Mouse (Mus musculus): ENCODE data around the gene Obp2a. TPM values are rescaled to one million over a fixed set of nuclear protein-coding genes. Genes with fewer than 3 reads are reported as not detected.
A peak's percentile ranks its signal among the peaks of the same experiment; 100 is the strongest.
"Not testable (repeated sequence)": the region's sequence is repeated elsewhere in the genome, so short reads cannot be mapped to it uniquely, and the experiment has no call there.

The Obp2a gene
- polyA plus RNA-seq, 1 experiment from 2014 or later: not detected

DNA sequence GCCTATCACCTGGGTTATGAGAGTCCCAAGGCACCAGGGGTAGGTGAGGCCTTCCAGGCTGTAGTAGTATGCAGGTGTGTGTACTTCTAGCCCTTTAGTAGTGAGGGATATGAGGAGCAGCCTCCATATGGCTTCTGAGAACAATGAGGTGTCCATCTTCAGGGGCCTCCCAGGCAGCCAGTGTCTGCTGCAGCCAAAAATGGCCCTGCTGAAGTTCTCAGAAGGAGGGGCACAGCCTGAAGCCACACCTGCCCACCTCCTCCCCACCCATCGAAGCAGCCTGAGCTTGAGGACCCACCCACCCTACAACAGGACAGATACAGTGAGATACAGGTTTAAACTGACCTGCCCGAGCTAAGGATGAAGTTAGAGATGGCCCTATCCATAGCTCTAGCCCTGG, 17.4 kb upstream of the Obp2a start, which contains the start of gene Lcn10:
Lcn10 (plus strand) TSS at position 301 of the 400 bp plus-strand sequence.
- Histone ChIP-seq H3K4me1 (no peaks in the 10 kb centered on the region), H3K27ac (no peak within 1 kb of the TSS), H3K9me3 (no peaks in the 10 kb centered on the region), H3K36me3 (replicated peaks) (no peaks in the 10 kb centered on the region), H3K27me3 (ENCODE audit: poor library complexity, severe bottlenecking) (no peaks in the 10 kb centered on the region), H3K4me3 (no peak within 1 kb of the TSS)
- DNase-seq (ENCODE audit: extremely low spot score, low spot score): no peak
- 82% methylated on average over 2 of the region's 2 CpGs for WGBS

DNA sequence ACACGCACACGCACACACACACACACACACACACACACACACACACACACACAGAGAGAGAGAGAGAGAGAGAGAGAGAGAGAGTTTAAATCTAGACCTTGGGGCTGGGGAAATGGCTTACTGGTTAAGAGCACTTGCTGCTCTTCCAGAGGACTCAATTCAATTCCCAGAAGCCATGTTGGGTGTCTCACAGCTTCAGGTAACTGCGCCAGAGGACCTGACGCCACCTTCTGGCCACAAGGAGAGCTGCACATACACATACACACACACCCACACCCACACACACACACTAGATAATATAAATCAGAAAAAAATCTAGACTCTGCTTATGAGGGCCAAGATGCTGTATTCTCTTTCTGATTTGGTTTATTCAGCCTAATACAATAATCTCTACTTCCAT, 12.9 kb upstream of the Obp2a start:
- whole genome bisulfite sequencing: 73% methylated on average over 4 of the region's 4 CpGs
- H3K9me3 ChIP-seq: no peaks in the 10 kb centered on the region
- no peak overlapping the region for H3K4me3 ChIP-seq
- DNase-seq (ENCODE audit: extremely low spot score, low spot score): no peak
- no peaks in the 10 kb centered on the region for H3K4me1 ChIP-seq
- H3K27me3 ChIP-seq (ENCODE audit: poor library complexity, severe bottlenecking): no peaks in the 10 kb centered on the region
- no peaks in the 10 kb centered on the region for H3K36me3 ChIP-seq (replicated peaks)
- no peak overlapping the region for H3K27ac ChIP-seq

DNA sequence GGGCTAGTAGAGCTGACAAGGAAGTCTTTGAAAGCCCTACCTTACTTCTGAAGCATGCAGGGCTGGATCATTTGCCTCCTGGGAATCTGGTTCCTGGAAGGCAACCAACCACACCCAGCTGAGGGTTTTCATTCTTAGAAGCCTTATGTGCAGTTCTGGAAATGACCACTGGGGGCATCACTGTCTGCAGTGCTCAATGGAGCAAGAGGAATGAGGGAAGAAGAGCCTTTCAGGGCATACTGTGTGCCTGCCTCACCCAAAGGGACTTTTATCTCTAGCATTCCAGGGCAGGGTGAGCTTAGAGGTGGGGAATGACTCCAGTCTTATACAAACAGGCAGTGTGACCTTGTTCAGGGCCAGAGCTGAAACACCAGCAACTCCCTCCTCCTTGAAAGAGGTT, 5.2 kb upstream of the Obp2a start:
- no peaks in the 10 kb centered on the region for H3K36me3 ChIP-seq (replicated peaks)
- no peaks in the 10 kb centered on the region for H3K4me1 ChIP-seq
- no peak overlapping the region for H3K4me3 ChIP-seq
- peak; percentile 63 for DNase-seq (ENCODE audit: extremely low spot score, low spot score)
- H3K27ac ChIP-seq: no peak overlapping the region
- no peaks in the 10 kb centered on the region for H3K27me3 ChIP-seq (ENCODE audit: poor library complexity, severe bottlenecking)
- no peaks in the 10 kb centered on the region for H3K9me3 ChIP-seq

DNA sequence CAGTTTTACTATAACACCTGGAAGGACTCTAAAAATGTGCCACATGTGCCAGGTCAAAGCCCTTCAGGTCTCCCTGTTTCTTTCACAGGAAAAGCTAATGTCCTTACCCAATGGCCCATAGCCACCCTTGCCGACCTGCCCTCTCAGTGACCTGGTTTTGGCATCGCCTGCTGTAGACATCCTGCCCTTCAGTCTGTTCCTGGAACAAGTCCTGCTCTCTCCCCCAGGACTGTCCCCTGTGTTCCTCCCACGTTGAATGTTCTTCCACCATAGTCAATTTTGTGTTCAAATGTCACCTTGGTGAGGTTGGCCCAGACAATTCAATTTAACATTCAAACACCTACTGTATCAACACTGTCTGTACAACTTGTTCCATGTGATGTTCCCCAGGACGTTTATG, 2.9 kb upstream of the Obp2a start:
- no peaks in the 10 kb centered on the region for H3K27me3 ChIP-seq (ENCODE audit: poor library complexity, severe bottlenecking)
- no peaks in the 10 kb centered on the region for H3K9me3 ChIP-seq
- no peaks in the 10 kb centered on the region for H3K36me3 ChIP-seq (replicated peaks)
- DNase-seq (ENCODE audit: extremely low spot score, low spot score): no peak
- no peaks in the 10 kb centered on the region for H3K4me1 ChIP-seq
- H3K4me3 ChIP-seq: no peak overlapping the region
- 73% methylated on average over 4 of the region's 4 CpGs for WGBS
- no peak overlapping the region for H3K27ac ChIP-seq

DNA sequence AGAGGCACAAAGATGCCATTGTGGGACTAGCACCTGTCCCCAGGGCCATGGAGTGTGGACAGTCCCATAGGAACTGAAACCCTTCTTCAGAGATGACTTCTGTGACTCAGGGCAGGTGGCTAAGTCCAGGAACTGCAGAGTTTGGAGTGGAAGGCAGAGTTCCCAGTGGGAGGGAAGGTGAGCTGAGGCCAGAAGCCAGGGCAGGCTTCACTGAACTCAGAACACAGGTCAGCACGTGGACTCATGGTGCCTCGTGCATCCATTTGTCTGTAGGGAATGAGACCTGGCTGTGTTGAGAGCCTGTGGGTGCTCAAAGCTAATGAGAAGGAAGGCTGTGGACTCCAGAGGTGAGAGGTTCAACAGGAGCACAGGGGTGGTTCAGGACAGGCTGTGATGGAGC, 1.1 kb upstream of the Obp2a start:
- Histone ChIP-seq H3K4me3 (no peak overlapping the region), H3K27ac (no peak overlapping the region), H3K27me3 (ENCODE audit: poor library complexity, severe bottlenecking) (no peaks in the 10 kb centered on the region), H3K36me3 (replicated peaks) (no peaks in the 10 kb centered on the region), H3K4me1 (no peaks in the 10 kb centered on the region), H3K9me3 (no peaks in the 10 kb centered on the region)
- DNase-seq (ENCODE audit: extremely low spot score, low spot score): no peak
- WGBS: 84% methylated on average over 2 of the region's 2 CpGs

DNA sequence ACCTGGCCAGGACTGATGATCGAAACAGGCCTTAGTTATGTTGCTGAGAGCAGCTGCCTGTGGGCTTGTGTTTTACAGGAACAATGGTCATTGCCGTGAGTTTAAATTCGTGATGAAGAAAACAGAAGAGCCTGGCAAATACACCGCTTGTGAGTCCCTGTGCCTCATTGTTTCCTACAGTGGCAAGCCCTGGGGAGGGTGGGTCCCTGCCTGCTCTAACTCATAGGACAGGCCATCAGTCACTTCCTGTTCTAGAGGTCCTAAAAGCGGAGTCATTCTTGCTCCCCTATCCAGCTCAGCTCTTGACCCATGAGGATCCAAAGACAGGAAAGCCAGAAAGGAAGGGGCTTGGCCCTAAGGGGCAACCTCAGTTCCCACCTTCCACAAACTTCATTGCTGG, 1.2 kb downstream of the Obp2a start:
- no peaks in the 10 kb centered on the region for H3K36me3 ChIP-seq (replicated peaks)
- no peak overlapping the region for H3K4me3 ChIP-seq
- no peak for DNase-seq (ENCODE audit: extremely low spot score, low spot score)
- WGBS: 88% methylated on average over 5 of the region's 5 CpGs
- no peaks in the 10 kb centered on the region for H3K4me1 ChIP-seq
- H3K9me3 ChIP-seq: no peaks in the 10 kb centered on the region
- no peak overlapping the region for H3K27ac ChIP-seq
- no peaks in the 10 kb centered on the region for H3K27me3 ChIP-seq (ENCODE audit: poor library complexity, severe bottlenecking)

DNA sequence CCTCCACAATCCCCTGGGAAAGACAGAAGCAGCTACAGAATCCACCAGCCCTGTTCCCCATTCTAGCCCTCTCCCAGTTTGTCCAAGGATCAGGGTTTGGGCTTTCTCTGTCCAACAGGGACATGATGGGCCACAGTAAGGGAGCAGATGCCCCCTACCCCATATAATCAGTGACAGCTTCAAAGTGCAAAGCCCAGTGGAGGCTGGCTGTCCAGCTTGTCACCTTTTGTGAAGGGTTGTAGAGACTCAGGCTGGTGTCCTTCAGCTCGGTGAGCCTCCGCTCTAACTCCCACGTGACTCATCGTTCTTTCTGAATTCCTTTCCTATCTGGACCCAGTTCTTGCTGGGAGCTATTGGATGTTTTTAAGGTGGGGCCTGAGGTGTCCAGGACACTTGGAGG, 3.9 kb downstream of the Obp2a start:
- no peak overlapping the region for H3K4me3 ChIP-seq
- H3K36me3 ChIP-seq (replicated peaks): peaks cover 4% of the 10 kb centered on the region
- DNase-seq (ENCODE audit: extremely low spot score, low spot score): no peak
- H3K9me3 ChIP-seq: no peaks in the 10 kb centered on the region
- WGBS: 84% methylated on average over 4 of the region's 4 CpGs
- H3K27ac ChIP-seq: no peak overlapping the region
- no peaks in the 10 kb centered on the region for H3K27me3 ChIP-seq (ENCODE audit: poor library complexity, severe bottlenecking)
- H3K4me1 ChIP-seq: peaks cover 26% of the 10 kb centered on the region

DNA sequence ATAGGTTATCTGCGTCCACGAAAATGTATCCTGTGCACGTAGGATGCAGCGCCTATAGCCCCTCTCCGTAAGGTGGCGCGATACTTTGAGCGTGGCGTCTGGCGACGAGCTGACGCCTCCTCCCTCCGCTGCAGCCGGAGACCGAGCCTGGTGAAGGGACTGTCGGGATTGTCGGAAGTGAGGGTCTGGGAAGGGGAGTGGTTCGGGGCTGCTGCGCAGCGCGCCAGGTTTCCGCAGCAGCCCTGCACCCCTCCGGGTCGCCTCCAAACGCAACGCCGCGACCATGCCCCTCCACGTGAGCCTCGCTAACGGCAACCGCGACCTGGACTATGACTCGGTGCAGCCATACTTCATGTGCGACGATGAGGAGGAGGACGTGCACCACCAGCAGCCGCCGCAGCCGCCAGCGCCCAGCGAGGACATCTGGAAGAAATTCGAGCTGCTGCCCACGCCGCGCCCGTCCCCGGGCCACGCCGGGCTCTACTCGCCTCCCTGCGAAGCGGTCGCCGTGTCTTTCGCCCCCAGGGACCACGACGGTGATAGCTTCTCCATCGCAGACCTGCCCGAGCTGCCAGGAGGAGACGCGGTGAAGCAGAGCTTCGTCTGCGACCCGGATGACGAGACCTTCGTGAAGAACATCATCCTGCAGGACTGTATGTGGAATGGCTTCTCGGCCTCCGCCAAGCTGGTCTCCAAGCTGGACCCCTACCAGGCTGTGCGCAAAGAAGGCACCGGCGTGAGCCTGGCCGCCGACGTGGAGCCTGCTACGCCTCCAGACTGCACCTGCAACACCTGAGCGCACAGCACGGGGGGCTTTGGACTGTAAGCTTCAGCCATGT, 7.0 kb downstream of the Obp2a start, which contains the start of gene Bmyc:
Bmyc (plus strand) TSS at position 97 of the 839 bp plus-strand sequence.
- WGBS: under 1% methylated on average over 78 of the region's 78 CpGs
- Histone ChIP-seq H3K4me1 (peaks cover 38% of the 10 kb centered on the region), H3K36me3 (replicated peaks) (peaks cover 6% of the 10 kb centered on the region), H3K9me3 (no peaks in the 10 kb centered on the region), H3K27me3 (ENCODE audit: poor library complexity, severe bottlenecking) (no peaks in the 10 kb centered on the region), H3K27ac (peak within 1 kb of the TSS; percentile 88), H3K4me3 (peak within 1 kb of the TSS; percentile 74)
- peak; percentile 81 for DNase-seq (ENCODE audit: extremely low spot score, low spot score)

DNA sequence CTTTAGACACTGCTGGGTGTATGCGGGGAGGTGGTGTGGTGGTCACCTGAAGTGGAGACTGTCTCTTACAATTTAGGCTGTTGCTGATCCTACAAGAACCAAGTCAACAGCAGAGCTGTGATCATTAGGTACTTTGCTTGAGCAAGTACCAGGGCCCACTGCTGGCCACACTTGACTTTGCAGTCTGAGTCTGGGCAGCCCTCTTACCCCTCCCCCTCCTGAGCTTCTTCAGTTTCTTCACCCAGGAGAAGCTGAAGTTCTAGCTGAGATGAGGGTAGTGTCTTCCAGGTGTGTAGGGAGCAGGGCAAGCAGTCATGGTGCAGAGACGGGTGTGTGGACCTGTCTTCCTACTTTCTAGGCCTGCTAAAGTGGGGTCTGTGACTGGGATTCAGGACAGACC, 8.3 kb downstream of the Obp2a start:
- WGBS: 82% methylated on average over 2 of the region's 2 CpGs
- H3K4me3 ChIP-seq: peak overlapping the region; percentile 74; the same call in 1 of the 2 replicates
- no peaks in the 10 kb centered on the region for H3K27me3 ChIP-seq (ENCODE audit: poor library complexity, severe bottlenecking)
- no peaks in the 10 kb centered on the region for H3K9me3 ChIP-seq
- H3K4me1 ChIP-seq: peaks cover 42% of the 10 kb centered on the region
- H3K36me3 ChIP-seq (replicated peaks): peaks cover 6% of the 10 kb centered on the region
- no peak for DNase-seq (ENCODE audit: extremely low spot score, low spot score)
- no peak overlapping the region for H3K27ac ChIP-seq

DNA sequence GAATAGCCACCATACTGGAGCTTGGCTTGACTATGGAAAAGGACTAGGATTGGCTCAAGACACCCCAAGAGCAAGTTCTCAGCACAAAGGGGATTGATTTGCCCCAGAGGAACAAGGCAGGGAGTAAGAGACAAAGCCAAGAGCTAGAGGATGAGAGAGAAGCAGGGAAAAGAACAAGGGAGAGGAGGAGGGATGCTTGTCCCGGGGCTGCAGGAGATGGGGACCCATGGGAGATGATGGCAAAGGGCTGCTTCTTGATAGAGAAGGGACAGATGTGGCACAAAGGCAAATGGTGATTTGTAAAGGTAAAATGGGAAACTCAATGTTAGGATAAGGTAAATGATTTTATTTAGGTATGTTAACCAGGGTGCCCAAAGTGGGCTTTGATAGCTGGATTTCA, 9.2 kb downstream of the Obp2a start:
- 89% methylated on average over 1 of the region's 1 CpGs for WGBS
- H3K4me3 ChIP-seq; DNase-seq (ENCODE audit: extremely low spot score, low spot score); H3K9me3 ChIP-seq; H3K27ac ChIP-seq; H3K27me3 ChIP-seq (ENCODE audit: poor library complexity, severe bottlenecking); H3K36me3 ChIP-seq (replicated peaks): not testable (repeated sequence)
- peaks cover 42% of the 10 kb centered on the region for H3K4me1 ChIP-seq

DNA sequence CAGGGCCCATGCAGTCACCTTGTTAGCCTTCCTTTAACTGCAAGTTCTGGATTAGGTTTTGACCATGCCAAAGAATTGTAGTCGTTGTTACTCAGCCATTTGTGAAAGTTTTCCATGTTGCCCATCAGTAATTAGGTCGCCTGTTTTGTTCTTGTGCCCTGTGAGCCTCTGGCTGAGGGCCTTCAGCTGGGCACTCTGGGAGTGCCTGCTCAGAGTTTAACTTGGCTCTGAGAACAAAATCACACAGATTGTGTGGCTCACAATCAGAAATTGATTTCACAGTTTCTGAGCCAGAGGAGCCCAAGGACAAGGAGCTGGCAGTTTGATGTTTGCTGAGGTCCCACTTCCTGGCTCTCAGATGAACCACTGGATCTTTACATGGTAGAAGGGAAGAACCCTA, 9.9 kb downstream of the Obp2a start:
- not testable (repeated sequence) for H3K27ac ChIP-seq; H3K36me3 ChIP-seq (replicated peaks); H3K9me3 ChIP-seq; H3K27me3 ChIP-seq (ENCODE audit: poor library complexity, severe bottlenecking); H3K4me3 ChIP-seq; DNase-seq (ENCODE audit: extremely low spot score, low spot score)
- WGBS: 73% methylated on average over 2 of the region's 2 CpGs
- peaks cover 42% of the 10 kb centered on the region for H3K4me1 ChIP-seq

DNA sequence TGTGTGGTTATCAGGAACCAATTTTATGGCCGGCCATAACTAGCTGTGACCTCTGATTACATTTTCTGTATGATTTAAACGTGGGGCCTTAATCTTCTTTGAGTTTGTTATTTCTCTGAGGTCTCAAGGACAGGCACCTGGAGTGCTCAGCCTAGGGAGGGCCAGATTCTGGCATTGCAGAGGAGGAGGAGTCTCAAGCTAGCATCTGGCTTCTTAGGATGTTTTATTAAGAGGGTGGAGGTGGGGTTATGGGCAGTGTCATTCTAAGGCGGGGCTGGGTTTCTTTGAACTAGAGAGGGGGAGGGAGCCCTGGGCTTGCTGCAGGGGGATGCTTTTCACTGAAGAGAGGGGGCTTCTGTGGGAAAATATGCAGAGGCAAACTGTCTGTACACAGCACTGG, 11.8 kb downstream of the Obp2a start:
- not testable (repeated sequence) for H3K36me3 ChIP-seq (replicated peaks); H3K9me3 ChIP-seq; DNase-seq (ENCODE audit: extremely low spot score, low spot score); H3K27me3 ChIP-seq (ENCODE audit: poor library complexity, severe bottlenecking); H3K27ac ChIP-seq; H3K4me3 ChIP-seq
- 36% methylated on average over 3 of the region's 3 CpGs for WGBS
- peaks cover 37% of the 10 kb centered on the region for H3K4me1 ChIP-seq

DNA sequence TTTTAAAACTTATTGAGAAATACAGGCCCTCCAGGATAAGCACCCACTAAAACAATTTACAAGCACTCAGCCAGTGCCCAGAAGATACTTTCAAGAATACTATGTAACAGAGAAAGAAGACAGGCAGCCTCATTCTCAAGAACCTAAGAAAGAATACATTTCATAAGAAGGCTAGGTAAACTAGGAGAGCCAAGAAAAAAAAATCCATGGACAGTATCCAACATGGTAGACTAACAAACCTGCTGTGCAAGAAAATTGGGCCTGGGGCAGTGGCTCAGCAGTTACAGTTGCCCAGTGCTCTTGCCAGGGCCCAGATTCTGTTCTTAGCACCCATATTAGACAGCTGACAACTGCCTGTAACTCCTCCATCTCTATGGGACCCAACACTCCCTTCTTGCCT, 17.4 kb downstream of the Obp2a start:
- H3K27me3 ChIP-seq (ENCODE audit: poor library complexity, severe bottlenecking): no peaks in the 10 kb centered on the region

More for the DNA sequence above, 17.4 kb downstream of the Obp2a start:
- H3K4me3 ChIP-seq: no peak overlapping the region
- DNase-seq (ENCODE audit: extremely low spot score, low spot score): no peak
- no peaks in the 10 kb centered on the region for H3K36me3 ChIP-seq (replicated peaks)
- peaks cover under 1% of the 10 kb centered on the region; the same call in 1 of the 2 replicates for H3K4me1 ChIP-seq
- H3K9me3 ChIP-seq: no peaks in the 10 kb centered on the region; the same call in 1 of the 2 replicates
- no peak overlapping the region for H3K27ac ChIP-seq
